Mouse (Mus musculus) lung, postnatal 14 days (tissue): ENCODE results near the gene Olfr98.
A peak's percentile ranks its signal among the peaks of the same experiment; 100 is the strongest.
"Not testable (repeated sequence)": the region's sequence is repeated elsewhere in the genome, so short reads cannot be mapped to it uniquely, and the experiment has no call there.

Experiments
- DNase-seq: peaks from one replicate; pipeline ENCODE4 v3.0.0; 2021

The Olfr98 gene

GRCm38 (mm10) chr17:37263626-37264025 is at the start of gene Olfr98:
Olfr98 (minus strand) TSS chr17:37263749.
- no peak for DNase-seq

GRCm38 (mm10) chr17:37310146-37310699 is 46.7 kb upstream of the Olfr98 start:
- no peak for DNase-seq

GRCm38 (mm10) chr17:37308483-37308882 is 44.9 kb upstream of the Olfr98 start:
- no peak for DNase-seq

- DNase-seq = no peak
Measured at GRCm38 (mm10) chr17:37304213-37304612, 40.7 kb upstream of the Olfr98 start, which contains the start of gene Olfr101. Olfr101 (minus strand) TSS chr17:37304313.

GRCm38 (mm10) chr17:37283360-37283759 is 19.8 kb upstream of the Olfr98 start, which contains the start of gene Olfr99:
Olfr99 (minus strand) TSS chr17:37283460.
- no peak for DNase-seq

GRCm38 (mm10) chr17:37280331-37280730 is 16.8 kb upstream of the Olfr98 start:
- DNase-seq = no peak

GRCm38 (mm10) chr17:37276573-37276972 is 13.0 kb upstream of the Olfr98 start:
- no peak for DNase-seq

- DNase-seq = no peak
Measured at GRCm38 (mm10) chr17:37275626-37276248, 12.2 kb upstream of the Olfr98 start.

GRCm38 (mm10) chr17:37270702-37271092 is 7.1 kb upstream of the Olfr98 start:
- DNase-seq = peak; percentile 56

GRCm38 (mm10) chr17:37270058-37270701 is 6.6 kb upstream of the Olfr98 start, which contains the start of gene H2-M3:
H2-M3 (plus strand) TSS chr17:37270220.
- DNase-seq = peak; percentile 95

- peak; percentile 21 for DNase-seq
Measured at GRCm38 (mm10) chr17:37250544-37250943, 13.0 kb downstream of the Olfr98 start.

GRCm38 (mm10) chr17:37249460-37249859 is 14.1 kb downstream of the Olfr98 start:
- no peak for DNase-seq

- DNase-seq = peak; percentile 49
Measured at GRCm38 (mm10) chr17:37246715-37247114, 16.8 kb downstream of the Olfr98 start.

- DNase-seq = no peak
Measured at GRCm38 (mm10) chr17:37242198-37242597, 21.4 kb downstream of the Olfr98 start.

GRCm38 (mm10) chr17:37237230-37237629 is 26.3 kb downstream of the Olfr98 start, which contains the start of gene Olfr97:
Olfr97 (minus strand) TSS chr17:37237330.
- DNase-seq = not testable (repeated sequence)

- no peak for DNase-seq
Measured at GRCm38 (mm10) chr17:37221879-37222278, 41.7 kb downstream of the Olfr98 start.

- DNase-seq = no peak
Measured at GRCm38 (mm10) chr17:37219846-37220245, 43.7 kb downstream of the Olfr98 start, which contains the start of gene Olfr96. Olfr96 (plus strand) TSS chr17:37220146.

- no peak for DNase-seq
Measured at GRCm38 (mm10) chr17:37218486-37218885, 45.1 kb downstream of the Olfr98 start.

GRCm38 (mm10) chr17:37213018-37213417 is 50.5 kb downstream of the Olfr98 start, which contains the start of gene Olfr95:
Olfr95 (minus strand) TSS chr17:37213118.
- DNase-seq = no peak
